Mouse (Mus musculus) stomach, postnatal 0 days (tissue): Measurements from ENCODE around the gene Olfr1417. TPM values are rescaled to one million over a fixed set of nuclear protein-coding genes. Genes with fewer than 3 reads are reported as not detected.

Source experiments
- ATAC-seq: fragments of 200-750 bp; cut with Nextera tagmentation; 2 replicates; pipeline ENCODE4 v1.8.0; 2017; ENCODE audit not compliant: low FRiP score, low TSS enrichment
- DNase-seq: peaks from one replicate; pipeline ENCODE4 v3.0.0-alpha.2; 2016; ENCODE audit warnings: low spot score
- H3K27ac ChIP-seq: fragments of 300-500 bp; sonication (generic); replicated peaks from 2 replicates; pipeline ENCODE4 v1.5.1; 2014; ENCODE audit warnings: mild to moderate bottlenecking, control low read depth
- H3K27me3 ChIP-seq: fragments of 300-500 bp; sonication (generic); 2 replicates; pipeline ENCODE4 v1.6.1; 2014; ENCODE audit warnings: low read length; ENCODE audit not compliant: control insufficient read depth, insufficient read depth
- H3K36me3 ChIP-seq: fragments of 300-500 bp; sonication (generic); 2 replicates; pipeline ENCODE4 v1.6.1; 2014; ENCODE audit warnings: low read length, mixed read lengths; ENCODE audit not compliant: control insufficient read depth, insufficient read depth
- H3K4me1 ChIP-seq: fragments of 300-500 bp; sonication (generic); replicated peaks from 2 replicates; pipeline ENCODE4 v1.6.1; 2014; ENCODE audit warnings: antibody characterized with exemption; ENCODE audit not compliant: control insufficient read depth, insufficient read depth
- H3K4me2 ChIP-seq: fragments of 300-500 bp; sonication (generic); replicated peaks from 2 replicates; pipeline ENCODE4 v1.6.1; 2014; ENCODE audit warnings: low read depth, mild to moderate bottlenecking, control low read depth, moderate library complexity
- H3K4me3 ChIP-seq: fragments of 300-500 bp; sonication (generic); 2 replicates; pipeline ENCODE4 v1.5.1; 2014; ENCODE audit warnings: low read depth, low read length, control low read depth
- H3K9ac ChIP-seq: fragments of 300-500 bp; sonication (generic); 2 replicates; pipeline ENCODE4 v1.6.1; 2014; ENCODE audit warnings: mild to moderate bottlenecking, low read length, control low read depth, mixed read lengths
- H3K9me3 ChIP-seq: fragments of 300-500 bp; sonication (generic); 2 replicates; pipeline ENCODE4 v1.6.1; 2016; ENCODE audit warnings: low read length; ENCODE audit not compliant: control insufficient read depth
- CTCF ChIP-seq: IDR thresholded peaks from 2 replicates; pipeline ENCODE4 v1.5.1; 2016; ENCODE audit warnings: antibody characterized with exemption, low read depth, mild to moderate bottlenecking, moderate library complexity
- EP300 ChIP-seq: optimal IDR thresholded peaks from 2 replicates; pipeline ENCODE3; 2016; ENCODE audit warnings: antibody characterized with exemption
- WGBS: fragments of 180-500 bp; shearing (Covaris S2); extraction: QIAGEN DNeasy Blood & Tissue Kit; methylation state at CpG from one replicate; pipeline ENCODE4 v1.1.7; 2014; 5-methylcytosine and 5-hydroxymethylcytosine counted together
- polyA plus RNA-seq: library from polyadenylated mRNA; unstranded; fragments of >200 nt; fragmentation: Nextera tagmentation; extraction: Ambion mirVana; gene quantifications from 2 replicates; pipeline ENCODE4 v1.2.1, GENCODE M21; 2015

The Olfr1417 gene
- polyA plus RNA-seq, 1 experiment from 2014 or later, result not detected

DNA sequence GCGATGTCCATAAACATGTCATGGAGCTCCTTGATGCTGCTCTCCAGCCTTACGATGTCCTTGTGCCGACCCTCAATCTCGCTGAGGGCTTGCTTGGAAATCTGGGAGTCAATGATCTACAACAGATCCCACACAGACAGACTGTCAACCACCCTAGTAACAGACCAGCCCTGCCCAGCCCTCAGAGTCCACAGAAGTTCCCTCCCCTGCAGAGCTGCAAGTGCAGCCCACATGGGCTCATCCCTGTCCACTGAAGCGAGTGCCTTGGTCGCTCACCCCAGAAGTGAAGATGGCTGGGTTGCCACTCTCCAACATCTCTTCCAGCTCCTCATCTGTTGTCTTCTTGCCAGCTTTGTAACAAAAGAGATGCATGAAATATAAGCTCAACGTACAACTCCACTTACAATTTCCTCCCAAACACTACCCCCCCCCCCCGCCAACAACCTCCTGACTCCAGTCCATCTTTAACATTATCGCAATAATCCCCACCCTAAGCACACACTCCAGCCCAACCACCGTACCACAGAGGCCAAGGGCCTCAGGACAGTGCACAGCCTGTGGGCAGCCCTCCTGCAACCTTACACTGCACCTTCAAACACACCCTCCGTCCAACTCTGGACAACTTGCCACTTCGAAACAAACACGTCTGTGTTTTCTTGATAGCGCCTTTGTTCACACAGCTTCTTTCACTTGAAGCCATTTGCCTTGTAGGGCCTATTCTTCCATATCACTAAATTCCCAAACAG is 53.4 kb downstream of the Olfr1417 start:
- no peaks in the 10 kb centered on the region for H3K4me1 ChIP-seq
- no peak overlapping the region for H3K4me3 ChIP-seq
- no peak overlapping the region for H3K9ac ChIP-seq
- ATAC-seq, result no peak
- no peaks in the 10 kb centered on the region for H3K27me3 ChIP-seq
- TF ChIP-seq EP300 (no peak), CTCF (no peak)
- DNase-seq, result no peak
- H3K36me3 ChIP-seq, result no peaks in the 10 kb centered on the region; the same call in 1 of the 2 replicates
- WGBS, result 87% methylated on average over 14 of the region's 14 CpGs
- no peak overlapping the region for H3K4me2 ChIP-seq
- H3K27ac ChIP-seq, result no peak overlapping the region
- H3K9me3 ChIP-seq, result no peaks in the 10 kb centered on the region

GRCm38 (mm10) chr19:11777191-11777865 is 61.7 kb downstream of the Olfr1417 start:
- Histone ChIP-seq H3K27me3 (no peaks in the 10 kb centered on the region), H3K27ac (no peak overlapping the region), H3K4me2 (no peak overlapping the region), H3K9me3 (no peaks in the 10 kb centered on the region), H3K4me3 (no peak overlapping the region), H3K4me1 (no peaks in the 10 kb centered on the region), H3K9ac (no peak overlapping the region), H3K36me3 (0 out of 2 replicates have a peak, but pooled peaks cover 6% of the 10 kb centered on the region)
- DNase-seq (peak; percentile 75), ATAC-seq (no peak; the same call in 1 of the 2 replicates)
- WGBS, result 62% methylated on average over 7 of the region's 7 CpGs
- TF ChIP-seq EP300, result no peak
- peak; percentile 87 for TF ChIP-seq CTCF

Other genes starting within 250 kb of the Olfr1417 start
- gene Ms4a6d, start 234.4 kb downstream of the Olfr1417 start, polyA plus RNA-seq, result 4.5 and 5.0 TPM in 2 replicates
- gene Ms4a2, start 215.5 kb downstream of the Olfr1417 start, polyA plus RNA-seq, result 0.16 and 0.24 TPM in 2 replicates
- gene Ms4a3, start 198.4 kb downstream of the Olfr1417 start, polyA plus RNA-seq, result 0.07 and 0.10 TPM in 2 replicates
- gene Oosp2, start 178.7 kb downstream of the Olfr1417 start, polyA plus RNA-seq, result not detected in 2 replicates
- gene Oosp1, start 148.1 kb downstream of the Olfr1417 start, polyA plus RNA-seq, result not detected in 2 replicates
- not detected in 2 replicates for gene Oosp3, start 142.2 kb downstream of the Olfr1417 start, polyA plus RNA-seq
- 161 and 172 TPM in 2 replicates for gene Gif, start 91.7 kb downstream of the Olfr1417 start, polyA plus RNA-seq
- 49.2 and 51.4 TPM in 2 replicates for gene Mrpl16, start 68.8 kb downstream of the Olfr1417 start, polyA plus RNA-seq
- 17.9 and 18.7 TPM in 2 replicates for gene Stx3, start 19.8 kb downstream of the Olfr1417 start, polyA plus RNA-seq
- gene Olfr1418, start 21.8 kb upstream of the Olfr1417 start, polyA plus RNA-seq, result not detected in 2 replicates
- not detected in 2 replicates for gene Olfr1419, start 35.9 kb upstream of the Olfr1417 start, polyA plus RNA-seq
- 0.06 and 0.08 TPM in 2 replicates for gene Olfr1420, start 47.3 kb upstream of the Olfr1417 start, polyA plus RNA-seq
- gene Patl1, start 73.2 kb upstream of the Olfr1417 start, polyA plus RNA-seq, result 5.7 and 6.6 TPM in 2 replicates
- gene Osbp, start 126.7 kb upstream of the Olfr1417 start, polyA plus RNA-seq, result 4.3 and 4.5 TPM in 2 replicates
- not detected in 2 replicates for gene Olfr1423, start 202.1 kb upstream of the Olfr1417 start, polyA plus RNA-seq
- gene Olfr1424, start 223.5 kb upstream of the Olfr1417 start, polyA plus RNA-seq, result not detected in 2 replicates
- not detected in 2 replicates for gene Olfr1425, start 238.5 kb upstream of the Olfr1417 start, polyA plus RNA-seq